Mouse (Mus musculus) heart, embryonic 15.5 days (tissue): ENCODE measurements around the gene Car1. TPM values are rescaled to one million over a fixed set of nuclear protein-coding genes. Genes with fewer than 3 reads are reported as not detected.
"Not testable (repeated sequence)": the region's sequence is repeated elsewhere in the genome, so short reads cannot be mapped to it uniquely, and the experiment has no call there.

Experiments used
- ATAC-seq: fragments of 200-750 bp; cut with Nextera tagmentation; replicated peaks from 2 replicates; pipeline ENCODE4 v1.8.0; 2017; ENCODE audit warnings: low read depth, moderate TSS enrichment; ENCODE audit not compliant: insufficient number of reproducible peaks, insufficient read depth, low FRiP score
- H3K27ac ChIP-seq: fragments of 300-500 bp; sonication (generic); 2 replicates; pipeline ENCODE4 v1.5.1; 2015; ENCODE audit warnings: mild to moderate bottlenecking, inconsistent platforms
- H3K27me3 ChIP-seq: fragments of 300-500 bp; sonication (generic); 2 replicates; pipeline ENCODE4 v1.6.1; 2015; ENCODE audit warnings: inconsistent platforms
- H3K36me3 ChIP-seq: fragments of 300-500 bp; sonication (generic); 2 replicates; pipeline ENCODE4 v1.6.1; 2015; ENCODE audit warnings: mild to moderate bottlenecking, inconsistent platforms
- H3K4me1 ChIP-seq: fragments of 300-500 bp; sonication (generic); replicated peaks from 2 replicates; pipeline ENCODE4 v1.6.1; 2015; ENCODE audit warnings: inconsistent platforms
- H3K4me2 ChIP-seq: fragments of 300-500 bp; sonication (generic); 2 replicates; pipeline ENCODE4 v1.6.1; 2015; ENCODE audit warnings: inconsistent platforms, mild to moderate bottlenecking, moderate library complexity
- H3K4me3 ChIP-seq: fragments of 300-500 bp; sonication (generic); 2 replicates; pipeline ENCODE4 v1.5.1; 2015; ENCODE audit warnings: mild to moderate bottlenecking, inconsistent platforms
- H3K9ac ChIP-seq: fragments of 300-500 bp; sonication (generic); 2 replicates; pipeline ENCODE4 v1.6.1; 2015; ENCODE audit warnings: mild to moderate bottlenecking, inconsistent platforms
- H3K9me3 ChIP-seq: fragments of 300-500 bp; sonication (generic); replicated peaks from 2 replicates; pipeline ENCODE4 v1.6.1; 2016; ENCODE audit warnings: inconsistent platforms
- WGBS: fragments of 180-500 bp; shearing (Covaris S2); methylation state at CpG from one replicate; pipeline ENCODE4 v1.1.7; 2015; ENCODE audit warnings: mixed read lengths; 5-methylcytosine and 5-hydroxymethylcytosine counted together
- polyA plus RNA-seq: library from polyadenylated mRNA; unstranded; fragments of >200 nt; fragmentation: Nextera tagmentation; extraction: Ambion mirVana; gene quantifications from 2 replicates; pipeline ENCODE4 v1.2.1, GENCODE M21; 2015

Gene Car1
- polyA plus RNA-seq, 1 experiment from 2014 or later = 0.40 TPM

DNA sequence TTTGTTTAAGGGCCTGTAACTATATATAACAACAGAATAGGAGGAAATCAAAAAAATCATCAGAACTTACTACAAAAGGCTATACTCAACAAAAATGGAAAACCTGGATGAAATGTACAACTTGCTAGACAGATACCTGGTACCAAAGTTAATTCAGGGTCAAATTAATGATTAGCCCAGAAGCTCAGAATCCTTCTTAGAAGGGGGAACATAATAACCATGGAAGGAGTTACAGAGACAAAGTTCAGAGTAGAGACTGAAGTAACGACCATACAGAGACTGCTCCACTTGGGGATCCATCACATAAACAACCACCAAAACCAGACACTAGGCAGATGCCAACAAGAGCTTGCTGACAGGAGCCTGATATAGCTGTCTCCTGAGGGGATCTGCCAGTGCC lies 7.2 kb upstream of the Car1 start:
- not testable (repeated sequence) for H3K36me3 ChIP-seq

DNA sequence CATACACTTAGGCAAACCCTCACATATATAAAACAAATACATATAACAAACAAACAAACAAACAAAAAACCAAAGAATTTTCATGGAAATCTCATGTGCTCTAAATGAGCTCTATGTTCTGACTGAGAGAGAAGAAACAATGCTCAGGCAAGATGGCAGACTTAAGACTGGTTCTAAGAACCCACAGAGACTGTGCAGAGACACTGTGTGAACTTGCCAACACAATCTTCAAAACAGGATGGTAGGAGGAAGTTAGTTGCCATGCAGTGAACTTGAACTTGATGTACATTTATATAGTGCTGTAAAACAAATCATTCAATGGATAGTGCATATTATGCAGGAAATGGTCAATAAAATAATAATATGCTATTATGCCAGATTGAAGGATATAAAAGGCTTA lies 1.5 kb downstream of the Car1 start:
- no peaks in the 10 kb centered on the region for H3K9me3 ChIP-seq
- H3K9ac ChIP-seq = no peak overlapping the region
- H3K4me3 ChIP-seq = no peak overlapping the region
- no peak overlapping the region for H3K27ac ChIP-seq
- H3K4me1 ChIP-seq = no peaks in the 10 kb centered on the region
- no peak for ATAC-seq
- no peaks in the 10 kb centered on the region for H3K36me3 ChIP-seq
- no peaks in the 10 kb centered on the region for H3K27me3 ChIP-seq
- no peak overlapping the region for H3K4me2 ChIP-seq

More for the DNA sequence above, 7.2 kb upstream of the Car1 start:
- 41% methylated on average over 1 of the region's 1 CpGs for WGBS
- not testable (repeated sequence) for H3K4me1 ChIP-seq, H3K27me3 ChIP-seq, H3K27ac ChIP-seq, H3K4me2 ChIP-seq, H3K9ac ChIP-seq, ATAC-seq, H3K4me3 ChIP-seq, H3K9me3 ChIP-seq

DNA sequence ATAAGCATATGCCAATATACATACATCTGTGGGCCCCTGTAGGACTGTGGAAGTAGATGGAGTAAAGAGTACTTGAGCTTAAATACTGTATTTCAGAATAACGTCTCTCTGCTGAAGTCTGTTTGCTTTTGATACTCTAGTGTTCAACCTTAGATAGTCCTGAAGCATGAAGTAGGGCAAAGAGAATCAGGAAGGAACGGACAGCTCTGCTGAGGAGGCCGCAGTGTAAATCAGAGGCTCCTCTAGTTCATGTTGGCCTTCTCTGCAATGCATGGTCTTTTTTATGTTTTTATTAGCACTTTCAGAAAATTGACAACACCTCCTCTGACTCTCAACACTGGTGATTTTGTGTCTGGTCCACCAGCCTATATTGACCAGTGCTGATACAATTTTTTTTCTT lies 2.2 kb downstream of the Car1 start:
- Histone ChIP-seq H3K4me3 (no peak overlapping the region), H3K9ac (no peak overlapping the region), H3K9me3 (no peaks in the 10 kb centered on the region), H3K36me3 (no peaks in the 10 kb centered on the region), H3K27ac (no peak overlapping the region), H3K4me1 (no peaks in the 10 kb centered on the region), H3K27me3 (no peaks in the 10 kb centered on the region), H3K4me2 (no peak overlapping the region)
- no peak for ATAC-seq
- 80% methylated on average over 3 of the region's 3 CpGs for WGBS

DNA sequence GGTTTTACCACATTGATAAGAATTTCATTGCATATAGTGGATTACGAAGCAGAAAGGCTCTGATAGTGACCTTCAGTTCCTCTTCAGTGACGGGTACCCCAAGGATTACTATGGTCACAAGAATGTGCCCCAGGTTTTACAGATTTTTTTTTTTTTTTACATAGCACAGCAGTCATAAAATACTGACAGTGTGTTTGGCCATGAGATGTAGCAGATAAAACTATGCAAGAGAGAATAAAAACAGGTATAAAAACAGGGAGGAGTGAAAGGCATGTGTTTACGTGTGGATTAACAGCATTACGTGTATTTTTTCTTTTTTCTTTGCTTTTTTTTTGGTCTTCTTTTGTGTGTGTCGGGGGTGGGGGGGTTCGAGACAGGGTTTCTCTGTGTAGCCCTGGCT lies 3.3 kb downstream of the Car1 start:
- no peak overlapping the region for H3K27ac ChIP-seq
- no peak overlapping the region for H3K4me3 ChIP-seq
- no peaks in the 10 kb centered on the region for H3K27me3 ChIP-seq
- H3K36me3 ChIP-seq = no peaks in the 10 kb centered on the region
- 76% methylated on average over 6 of the region's 6 CpGs for WGBS
- H3K4me2 ChIP-seq = no peak overlapping the region
- ATAC-seq = no peak
- H3K9me3 ChIP-seq = no peaks in the 10 kb centered on the region
- no peaks in the 10 kb centered on the region for H3K4me1 ChIP-seq
- no peak overlapping the region for H3K9ac ChIP-seq

DNA sequence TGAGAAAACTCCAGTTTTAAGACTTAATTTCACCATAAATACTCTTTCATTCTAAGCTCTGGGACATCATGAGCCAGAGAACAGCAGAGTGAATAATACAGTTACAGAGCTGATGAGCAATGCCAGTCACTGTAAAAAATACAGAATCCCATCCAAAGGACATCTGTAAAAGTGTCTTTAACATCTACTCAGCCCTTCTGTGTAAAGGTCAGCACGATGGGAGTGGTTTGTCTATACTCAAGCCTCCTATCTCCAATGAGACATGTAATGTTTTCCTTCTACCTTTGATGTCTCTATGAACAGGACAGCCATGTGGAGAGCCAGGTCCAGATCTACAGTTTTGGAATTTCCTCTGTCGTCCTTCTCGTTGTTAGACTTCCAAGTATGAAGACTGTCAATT lies 11.1 kb downstream of the Car1 start:
- H3K9ac ChIP-seq = no peak overlapping the region
- no peak for ATAC-seq
- H3K4me1 ChIP-seq = no peaks in the 10 kb centered on the region
- no peak overlapping the region for H3K4me2 ChIP-seq
- H3K9me3 ChIP-seq = no peaks in the 10 kb centered on the region
- H3K27ac ChIP-seq = no peak overlapping the region
- 73% methylated on average over 3 of the region's 3 CpGs for WGBS
- H3K27me3 ChIP-seq = no peaks in the 10 kb centered on the region
- H3K4me3 ChIP-seq = no peak overlapping the region
- no peaks in the 10 kb centered on the region for H3K36me3 ChIP-seq

DNA sequence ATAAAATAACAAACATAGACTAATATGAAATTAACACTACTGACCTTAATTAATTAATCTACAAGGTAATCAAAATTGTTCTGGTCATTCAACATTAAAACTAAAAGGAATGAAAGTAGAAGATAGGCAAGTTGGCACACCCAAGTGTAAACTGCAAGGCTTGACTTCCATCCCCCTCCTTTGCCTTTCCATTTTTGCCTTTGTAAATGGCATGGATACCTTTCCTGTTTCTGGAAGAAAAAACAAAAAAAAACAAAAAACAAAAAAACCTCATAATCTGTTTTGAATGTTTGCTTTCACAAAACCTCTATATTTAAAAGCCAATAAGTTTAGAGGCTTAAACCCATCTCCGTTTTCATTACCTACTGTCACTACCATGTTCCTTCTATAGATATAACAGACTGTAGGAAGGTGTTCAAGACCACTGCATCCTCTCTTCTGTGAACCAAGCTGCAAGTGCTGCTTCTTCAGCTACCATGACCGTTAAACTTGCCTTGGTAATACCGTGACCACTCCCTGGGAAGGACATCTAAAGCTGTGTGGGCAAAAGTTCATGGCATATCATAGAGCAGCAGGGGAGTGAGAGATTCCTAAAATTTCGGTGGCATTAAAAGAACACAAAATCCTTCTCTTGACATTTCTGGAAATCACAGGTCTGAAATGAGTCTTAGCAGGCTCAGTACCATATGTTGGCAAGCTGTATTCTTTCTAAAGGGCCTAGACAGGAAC lies 12.7 kb downstream of the Car1 start:
- no peak overlapping the region for H3K27ac ChIP-seq
- H3K4me3 ChIP-seq = no peak overlapping the region
- no peaks in the 10 kb centered on the region for H3K36me3 ChIP-seq
- H3K27me3 ChIP-seq = no peaks in the 10 kb centered on the region
- no peaks in the 10 kb centered on the region for H3K9me3 ChIP-seq
- no peak overlapping the region for H3K4me2 ChIP-seq
- no peak for ATAC-seq
- no peaks in the 10 kb centered on the region for H3K4me1 ChIP-seq
- H3K9ac ChIP-seq = no peak overlapping the region
- 82% methylated on average over 4 of the region's 4 CpGs for WGBS

DNA sequence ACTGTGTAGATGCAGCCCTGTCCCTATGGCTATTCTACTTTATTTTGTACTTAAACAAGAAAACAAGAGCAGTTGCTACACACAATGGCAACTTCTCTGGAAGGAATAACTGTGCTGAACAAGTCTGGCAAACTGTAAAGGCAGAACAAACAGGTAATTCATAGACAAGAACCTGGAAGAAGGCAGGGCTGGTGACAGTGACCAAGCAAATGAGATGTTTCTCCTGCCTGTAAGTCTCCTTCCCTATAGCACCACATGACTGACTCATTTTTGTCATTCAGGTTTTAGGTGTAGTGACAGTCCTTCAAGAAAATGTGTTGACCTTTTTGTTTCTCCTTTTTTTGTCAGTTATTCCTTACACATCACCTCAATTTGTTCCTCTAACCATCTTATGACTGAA lies 16.1 kb downstream of the Car1 start:
- no peak overlapping the region for H3K9ac ChIP-seq
- no peak for ATAC-seq

DNA sequence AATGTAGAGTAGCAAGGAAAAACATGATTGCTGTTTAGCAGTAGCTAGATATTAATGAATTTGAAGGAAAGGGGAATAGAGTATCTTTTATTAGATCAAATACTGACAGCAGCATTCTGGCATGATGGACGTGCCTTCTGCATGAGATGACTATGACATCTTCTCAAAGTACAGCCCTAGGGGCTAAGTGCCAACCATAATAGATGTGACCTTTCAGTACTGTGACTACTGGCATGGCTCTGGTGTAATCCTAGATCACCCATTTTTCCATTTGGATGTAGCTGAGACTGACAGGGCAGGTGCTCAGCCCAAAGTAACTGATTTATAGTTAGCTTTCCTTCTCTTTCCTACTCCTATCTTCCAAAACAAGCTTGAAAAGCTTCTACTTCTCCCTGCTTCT lies 20.6 kb downstream of the Car1 start:
- Histone ChIP-seq H3K4me1 (no peaks in the 10 kb centered on the region), H3K27me3 (no peaks in the 10 kb centered on the region), H3K27ac (no peak overlapping the region), H3K4me3 (no peak overlapping the region), H3K4me2 (no peak overlapping the region), H3K9me3 (no peaks in the 10 kb centered on the region), H3K9ac (no peak overlapping the region), H3K36me3 (no peaks in the 10 kb centered on the region)
- WGBS = 54% methylated on average over 1 of the region's 1 CpGs
- no peak for ATAC-seq

More for the DNA sequence above, 16.1 kb downstream of the Car1 start:
- H3K9me3 ChIP-seq = no peaks in the 10 kb centered on the region
- no peaks in the 10 kb centered on the region for H3K4me1 ChIP-seq
- H3K27me3 ChIP-seq = no peaks in the 10 kb centered on the region
- no peaks in the 10 kb centered on the region for H3K36me3 ChIP-seq
- no peak overlapping the region for H3K4me3 ChIP-seq
- H3K27ac ChIP-seq = no peak overlapping the region
- H3K4me2 ChIP-seq = no peak overlapping the region

DNA sequence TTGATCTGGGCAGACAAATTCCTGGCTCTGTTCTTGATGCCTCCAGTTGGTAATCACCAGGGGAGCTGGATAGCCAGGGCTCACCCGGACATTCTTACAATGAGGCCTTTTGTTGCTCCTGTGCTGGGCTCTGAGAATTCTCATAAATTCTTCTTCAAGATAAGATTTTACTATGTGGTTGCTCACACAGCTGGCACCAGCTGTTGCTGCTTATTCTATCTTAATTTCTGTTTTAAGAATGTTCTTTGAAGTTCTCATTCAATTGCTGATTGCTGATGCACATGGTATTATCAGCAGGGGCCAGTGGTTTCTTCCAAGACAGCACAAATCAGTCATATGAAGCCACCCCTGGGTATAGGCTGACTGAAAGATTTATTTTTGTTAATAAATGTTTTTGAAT lies 21.0 kb downstream of the Car1 start:
- no peaks in the 10 kb centered on the region for H3K4me1 ChIP-seq
- no peak overlapping the region for H3K9ac ChIP-seq
- ATAC-seq = no peak
- WGBS = 68% methylated on average over 1 of the region's 1 CpGs
- no peak overlapping the region for H3K4me2 ChIP-seq
- H3K27ac ChIP-seq = no peak overlapping the region
- H3K9me3 ChIP-seq = no peaks in the 10 kb centered on the region
- no peaks in the 10 kb centered on the region for H3K27me3 ChIP-seq
- H3K36me3 ChIP-seq = no peaks in the 10 kb centered on the region
- H3K4me3 ChIP-seq = no peak overlapping the region

DNA sequence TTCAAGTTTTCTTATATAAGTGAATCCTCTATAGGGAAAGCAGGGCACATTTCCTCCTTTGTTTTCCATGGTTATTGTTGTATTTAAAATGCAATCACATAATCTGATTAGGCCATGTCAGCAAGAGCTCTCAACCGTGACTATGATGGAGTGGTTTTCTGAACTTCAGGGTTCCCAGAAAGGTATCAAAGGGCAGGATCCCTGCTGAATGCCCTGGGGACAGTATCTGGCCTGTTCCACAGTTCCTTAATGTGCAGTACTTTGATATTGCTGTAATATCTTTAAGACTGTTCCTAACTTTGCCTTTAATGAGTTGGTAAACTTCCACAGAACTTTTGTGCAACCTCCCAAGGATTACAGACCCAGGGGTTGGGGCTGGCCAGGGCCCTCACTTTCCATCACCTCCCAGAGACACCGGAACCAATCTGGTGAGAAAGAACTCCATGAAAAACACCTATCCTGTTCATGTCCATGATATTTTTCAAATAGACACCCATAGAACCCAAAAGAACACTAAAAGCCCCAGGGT lies 21.6 kb downstream of the Car1 start:
- 54% methylated on average over 2 of the region's 2 CpGs for WGBS
- no peak overlapping the region for H3K4me3 ChIP-seq
- no peak overlapping the region for H3K27ac ChIP-seq
- no peaks in the 10 kb centered on the region for H3K27me3 ChIP-seq
- no peak overlapping the region for H3K9ac ChIP-seq
- no peak for ATAC-seq
- no peak overlapping the region for H3K4me2 ChIP-seq
- no peaks in the 10 kb centered on the region for H3K36me3 ChIP-seq
- no peaks in the 10 kb centered on the region for H3K9me3 ChIP-seq
- no peaks in the 10 kb centered on the region for H3K4me1 ChIP-seq

DNA sequence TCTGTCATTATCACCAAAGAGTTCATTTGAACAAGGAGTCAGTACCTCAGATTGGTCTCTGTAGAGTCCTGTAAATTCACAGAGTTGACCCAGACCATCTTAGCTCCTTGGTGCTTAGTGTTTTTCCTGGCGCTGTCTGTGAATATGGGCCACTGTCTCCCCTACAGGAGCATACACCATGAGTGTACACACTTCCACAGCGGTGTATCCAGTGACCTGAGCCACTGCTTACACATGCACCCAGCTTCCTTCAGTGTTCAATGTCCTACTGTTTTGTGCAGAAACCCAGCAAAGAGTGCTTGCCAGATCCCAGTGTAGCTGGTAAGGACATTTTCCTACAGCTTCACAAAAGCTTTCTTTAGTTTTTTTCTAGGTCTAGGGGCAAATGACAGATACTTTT lies 22.8 kb downstream of the Car1 start:
- no peaks in the 10 kb centered on the region for H3K9me3 ChIP-seq
- H3K36me3 ChIP-seq = no peaks in the 10 kb centered on the region
- no peak for ATAC-seq
- 83% methylated on average over 2 of the region's 2 CpGs for WGBS
- H3K4me2 ChIP-seq = no peak overlapping the region
- no peaks in the 10 kb centered on the region for H3K4me1 ChIP-seq
- no peaks in the 10 kb centered on the region for H3K27me3 ChIP-seq
- H3K27ac ChIP-seq = no peak overlapping the region
- no peak overlapping the region for H3K4me3 ChIP-seq
- no peak overlapping the region for H3K9ac ChIP-seq

DNA sequence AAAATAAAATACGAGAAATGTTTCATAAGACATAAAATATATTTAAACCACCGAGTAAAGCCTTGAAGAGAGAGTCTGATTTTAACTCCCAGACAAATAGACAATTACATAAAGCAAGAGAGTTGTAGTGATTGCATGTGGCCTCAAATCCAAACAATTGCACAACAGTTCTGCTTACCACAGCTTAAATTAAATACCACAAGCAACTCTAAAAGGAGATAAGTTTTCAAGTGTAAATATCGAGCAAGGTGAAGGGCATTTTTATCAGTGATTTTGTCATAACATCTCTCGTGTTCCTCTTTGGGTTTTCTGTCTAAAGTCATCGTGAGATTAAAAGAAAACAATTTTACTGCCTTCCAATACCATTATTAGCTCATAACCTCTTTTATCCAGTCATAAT lies 25.0 kb downstream of the Car1 start:
- not testable (repeated sequence) for ATAC-seq, H3K9ac ChIP-seq, H3K27me3 ChIP-seq, H3K27ac ChIP-seq, H3K36me3 ChIP-seq, H3K4me3 ChIP-seq, H3K4me2 ChIP-seq, H3K4me1 ChIP-seq, H3K9me3 ChIP-seq
- WGBS = 62% methylated on average over 5 of the region's 5 CpGs
